Mouse (Mus musculus): ENCODE measurements around the gene Atp6v1d. TPM values are rescaled to one million over a fixed set of nuclear protein-coding genes. Genes with fewer than 3 reads are reported as not detected.
A peak's percentile ranks its signal among the peaks of the same experiment; 100 is the strongest.

The Atp6v1d gene
- total and polyA plus RNA-seq, 3 experiments, result 28.4 to 74.0 (median 65.6) TPM

- Histone ChIP-seq H3K27me3 (replicated peaks) (no peaks in the 10 kb centered on the region), H3K4me2 (ENCODE audit: insufficient read depth, low read depth, poor library complexity, severe bottlenecking) (no peak overlapping the region), H3K4me1 (ENCODE audit: control insufficient read depth in 1 of 2, insufficient read depth in 2 of 2) (no peaks in the 10 kb centered on the region), H3K79me2 (replicated peaks; ENCODE audit: control insufficient read depth, extremely low read depth, insufficient read depth, poor library complexity, severe bottlenecking) (no peaks in the 10 kb centered on the region), H3K9me3 (replicated peaks; ENCODE audit: low read length) (peaks cover 4% of the 10 kb centered on the region), H3K27ac (ENCODE audit: insufficient read depth, low read depth) (no peak overlapping the region), H3K9ac (ENCODE audit: insufficient read depth, low read depth) (no peak overlapping the region), H3K36me3 (replicated peaks in 1 of 2; ENCODE audit: control insufficient read depth in 1 of 2, insufficient read depth in 1 of 2, low read length in 1 of 2) (peaks cover 6 to 24% of the 10 kb centered on the region in 2 experiments), H3K4me3 (replicated peaks in 1 of 3; ENCODE audit: low read depth in 2 of 3, low read length in 2 of 3, poor library complexity in 1 of 3) (no peak overlapping the region)
- in situ Hi-C loops (cut with MboI; ENCODE audit: low pct_ligation_motif_present, low pct_unique_long_range_greater_than_20kb, low sequenced_read_pairs) (no loop called here), dilution Hi-C loops (cut with MboI; ENCODE audit: extremely low pct_ligation_motif_present, extremely low pct_unique_long_range_greater_than_20kb, low sequenced_read_pairs) (no loop called here)
- peak; percentile 14 for DNase-seq (ENCODE audit: extremely low read depth)
- no peak for TF ChIP-seq SMC3 (IDR thresholded peaks at IDR 0.05; ENCODE audit: low read depth, low read length)
- TF ChIP-seq JUN (IDR thresholded peaks at IDR 0.05; ENCODE audit: insufficient read depth, low read depth, low read length), result no peak
- no peak for TF ChIP-seq USF2 (conservative IDR thresholded peaks at IDR 0.05; ENCODE audit: low read depth, low read length)
- TF ChIP-seq CTCF (conservative IDR thresholded peaks at IDR 0.05 in 1 of 2, IDR thresholded peaks at IDR 0.05 in 1 of 2; ENCODE audit: low read depth in 2 of 2, low read length in 2 of 2), result no peak
- TF ChIP-seq CHD1 (IDR thresholded peaks at IDR 0.05; ENCODE audit: low read depth, low read length), result no peak
- TF ChIP-seq MEF2A (IDR thresholded peaks at IDR 0.05; ENCODE audit: borderline replicate concordance, low read depth, low read length), result no peak
- no peak for TF ChIP-seq ETS1 (conservative IDR thresholded peaks at IDR 0.05; ENCODE audit: low read depth, low read length)
- TF ChIP-seq ZC3H11A (IDR thresholded peaks at IDR 0.05; ENCODE audit: low read depth, low read length), result no peak
- no peak for TF ChIP-seq SIN3A (IDR thresholded peaks at IDR 0.05; ENCODE audit: low read length)
- no peak for TF ChIP-seq CHD2 (IDR thresholded peaks at IDR 0.05; ENCODE audit: low read length)
- TF ChIP-seq ELF1 (IDR thresholded peaks at IDR 0.05; ENCODE audit: low read depth, low read length), result no peak
- TF ChIP-seq JUND (conservative IDR thresholded peaks at IDR 0.05; ENCODE audit: low read depth, low read length), result no peak
- TF ChIP-seq GABPA (IDR thresholded peaks at IDR 0.05; ENCODE audit: insufficient replicate concordance, low read depth, low read length), result no peak
- TF ChIP-seq MXI1 (IDR thresholded peaks at IDR 0.05; ENCODE audit: low read depth, low read length), result no peak
- no peak for TF ChIP-seq POLR2AphosphoS2 (IDR thresholded peaks at IDR 0.05; ENCODE audit: low read depth, low read length)
- no peak for TF ChIP-seq ZNF384 (IDR thresholded peaks at IDR 0.05; ENCODE audit: low read depth, low read length)
- TF ChIP-seq MYC (IDR thresholded peaks at IDR 0.05; ENCODE audit: low read depth, low read length), result no peak
- TF ChIP-seq POLR2A (IDR thresholded peaks at IDR 0.05; ENCODE audit: low read depth, low read length), result no peak
- TF ChIP-seq MAZ (IDR thresholded peaks at IDR 0.05; ENCODE audit: low read depth, low read length), result no peak
Observed at GRCm38 (mm10) chr12:78891149-78891548, 29.7 kb upstream of the Atp6v1d start.

GRCm38 (mm10) chr12:78890062-78890461, 28.6 kb upstream of the Atp6v1d start:
- H3K4me2 ChIP-seq (ENCODE audit: insufficient read depth, low read depth, poor library complexity, severe bottlenecking), result no peak overlapping the region
- no peak for DNase-seq (ENCODE audit: extremely low read depth)
- H3K79me2 ChIP-seq (replicated peaks; ENCODE audit: control insufficient read depth, extremely low read depth, insufficient read depth, poor library complexity, severe bottlenecking), result no peaks in the 10 kb centered on the region
- H3K27ac ChIP-seq (ENCODE audit: insufficient read depth, low read depth), result no peak overlapping the region
- no peaks in the 10 kb centered on the region for H3K4me1 ChIP-seq (ENCODE audit: control insufficient read depth in 1 of 2, insufficient read depth in 2 of 2)
- TF ChIP-seq BHLHE40 (IDR thresholded peaks at IDR 0.05; ENCODE audit: low read depth, low read length) (no peak), UBTF (IDR thresholded peaks at IDR 0.05; ENCODE audit: low read depth, low read length) (no peak), JUND (conservative IDR thresholded peaks at IDR 0.05; ENCODE audit: low read depth, low read length) (no peak), SMC3 (IDR thresholded peaks at IDR 0.05; ENCODE audit: low read depth, low read length) (no peak), ZKSCAN1 (IDR thresholded peaks at IDR 0.05; ENCODE audit: borderline replicate concordance, low read depth, low read length) (no peak), ZNF384 (IDR thresholded peaks at IDR 0.05; ENCODE audit: low read depth, low read length) (no peak), ZC3H11A (IDR thresholded peaks at IDR 0.05; ENCODE audit: low read depth, low read length) (no peak)
- in situ Hi-C loops (cut with MboI; ENCODE audit: low pct_ligation_motif_present, low pct_unique_long_range_greater_than_20kb, low sequenced_read_pairs), result no loop called here
- dilution Hi-C loops (cut with MboI; ENCODE audit: extremely low pct_ligation_motif_present, extremely low pct_unique_long_range_greater_than_20kb, low sequenced_read_pairs), result no loop called here
- no peaks in the 10 kb centered on the region for H3K27me3 ChIP-seq (replicated peaks)
- peaks cover 4% of the 10 kb centered on the region for H3K9me3 ChIP-seq (replicated peaks; ENCODE audit: low read length)
- H3K36me3 ChIP-seq (replicated peaks in 1 of 2; ENCODE audit: control insufficient read depth in 1 of 2, insufficient read depth in 1 of 2, low read length in 1 of 2), result peaks cover 10 to 34% of the 10 kb centered on the region in 2 experiments
- no peak overlapping the region for H3K9ac ChIP-seq (ENCODE audit: insufficient read depth, low read depth)
- no peak overlapping the region for H3K4me3 ChIP-seq (replicated peaks in 1 of 3; ENCODE audit: low read depth in 2 of 3, low read length in 2 of 3, poor library complexity in 1 of 3)
